Mouse (Mus musculus): Measurements from ENCODE around the gene Gm13084. TPM values are rescaled to one million over a fixed set of nuclear protein-coding genes. Genes with fewer than 3 reads are reported as not detected.
"Not testable (repeated sequence)": the region's sequence is repeated elsewhere in the genome, so short reads cannot be mapped to it uniquely, and the experiment has no call there.

Gm13084 gene
- not detected in 3 replicates for total RNA-seq (2017)

GRCm38 (mm10) chr4:143815993-143816392 lies at the start of gene Gm13084:
Gm13084 (minus strand) TSS chr4:143816093.
- no peak for ATAC-seq (replicated peaks; ENCODE audit: insufficient number of reproducible peaks, low FRiP score, low TSS enrichment, poor library complexity, severe bottlenecking)

GRCm38 (mm10) chr4:143846197-143846596 lies 30.3 kb upstream of the Gm13084 start, which contains the start of gene Gm13103:
Gm13103 (plus strand) TSS chr4:143846497.
- not testable (repeated sequence) for ATAC-seq (replicated peaks; ENCODE audit: insufficient number of reproducible peaks, low FRiP score, low TSS enrichment, poor library complexity, severe bottlenecking)

- ATAC-seq (replicated peaks; ENCODE audit: insufficient number of reproducible peaks, low FRiP score, low TSS enrichment, poor library complexity, severe bottlenecking): not testable (repeated sequence)
Observed at GRCm38 (mm10) chr4:143789052-143789451, 26.8 kb downstream of the Gm13084 start, which contains the start of gene Gm13023. Gm13023 (plus strand) TSS chr4:143789352.

Other genes with a start within 250 kb of the Gm13084 start
- gene Gm13083, start 201.1 kb downstream of the Gm13084 start, total RNA-seq (2017): not detected in 3 replicates
- gene Gm13088, start 158.8 kb downstream of the Gm13084 start, total RNA-seq (2017): not detected in 3 replicates
- not detected in 3 replicates for gene Gm13089, start 113.4 kb downstream of the Gm13084 start, total RNA-seq (2017)
- gene Gm13078, start 96.6 kb downstream of the Gm13084 start, total RNA-seq (2017): not detected in 3 replicates
- gene Gm13023, start 26.7 kb downstream of the Gm13084 start, total RNA-seq (2017): not detected in 3 replicates
- gene Gm13103, start 30.4 kb upstream of the Gm13084 start, total RNA-seq (2017): not detected in 3 replicates
- not detected in 3 replicates for gene Pramef6, start 84.3 kb upstream of the Gm13084 start, total RNA-seq (2017)
- not detected in 3 replicates for gene Pramef25, start 134.9 kb upstream of the Gm13084 start, total RNA-seq (2017)
- gene Gm13101, start 150.9 kb upstream of the Gm13084 start, total RNA-seq (2017): not detected in 3 replicates
- not detected in 3 replicates for gene Pramef17, start 178.3 kb upstream of the Gm13084 start, total RNA-seq (2017)
- gene Pramel4, start 243.0 kb upstream of the Gm13084 start, total RNA-seq (2017): not detected in 3 replicates

All from monocyte, adult 5-6 weeks (primary cell).